Mouse (Mus musculus) kidney, adult 8-10 months (tissue): ENCODE data around the gene Defb10.
"Not testable (repeated sequence)": the region's sequence is repeated elsewhere in the genome, so short reads cannot be mapped to it uniquely, and the experiment has no call there.

Experiments
- DNase-seq, 2 experiments: peaks; one replicate each; pipeline ENCODE4 v3.0.0; 2022

Gene Defb10

GRCm38 (mm10) chr8:21858586-21858985 is at the start of gene Defb10:
Defb10 (plus strand) TSS chr8:21858901.
- DNase-seq, result not testable (repeated sequence)

GRCm38 (mm10) chr8:21885321-21885720 is 26.6 kb downstream of the Defb10 start, which contains the start of gene Defb9:
Defb9 (minus strand) TSS chr8:21885421.
- DNase-seq, result not testable (repeated sequence)

GRCm38 (mm10) chr8:21906290-21906689 is 47.6 kb downstream of the Defb10 start, which contains the start of gene Defb11:
Defb11 (minus strand) TSS chr8:21906412.
- peak; percentile 21 to 67 for DNase-seq
